Mouse (Mus musculus) gonadal fat pad, adult 2 months (tissue): ENCODE data around the gene Dmwd. TPM values are rescaled to one million over a fixed set of nuclear protein-coding genes. Genes with fewer than 3 reads are reported as not detected.

Experiments
- polyA plus RNA-seq: library from polyadenylated mRNA; depleted of rRNA; stranded (reverse); fragments of >200 nt; gene quantifications from 2 replicates; pipeline ENCODE4 v1.2.3, GENCODE M21; 2012; rRNA removed

Dmwd gene
- polyA plus RNA-seq, 1 experiment, result 61.1 TPM

Other genes starting within 250 kb of the Dmwd start
- 7.5 and 9.1 TPM in 2 replicates for gene Mill2, start 236.3 kb upstream of the Dmwd start, polyA plus RNA-seq
- gene Pglyrp1, start 204.9 kb upstream of the Dmwd start, polyA plus RNA-seq, result 6.2 and 7.1 TPM in 2 replicates
- gene Ccdc61, start 165.8 kb upstream of the Dmwd start, polyA plus RNA-seq, result 20.1 and 23.2 TPM in 2 replicates
- 1.3 and 2.1 TPM in 2 replicates for gene Nova2, start 150.3 kb upstream of the Dmwd start, polyA plus RNA-seq
- not detected in 2 replicates for gene Nanos2, start 88.8 kb upstream of the Dmwd start, polyA plus RNA-seq
- 3.4 and 5.6 TPM in 2 replicates for gene Mypop, start 85.0 kb upstream of the Dmwd start, polyA plus RNA-seq
- 19.4 and 26.1 TPM in 2 replicates for gene Irf2bp1, start 72.2 kb upstream of the Dmwd start, polyA plus RNA-seq
- 0.07 and 0.09 TPM in 2 replicates for gene Foxa3, start 52.7 kb upstream of the Dmwd start, polyA plus RNA-seq
- gene Sympk, start 51.9 kb upstream of the Dmwd start, polyA plus RNA-seq, result 65.9 and 73.5 TPM in 2 replicates
- 0.38 and 0.76 TPM in 2 replicates for gene Rsph6a, start 21.5 kb upstream of the Dmwd start, polyA plus RNA-seq
- 234 and 248 TPM in 2 replicates for gene Dmpk, start 7.6 kb downstream of the Dmwd start, polyA plus RNA-seq
- gene Six5, start 18.4 kb downstream of the Dmwd start, polyA plus RNA-seq, result 33.2 and 35.6 TPM in 2 replicates
- 0.13 and 0.19 TPM in 2 replicates for gene Gm4969, start 42.1 kb downstream of the Dmwd start, polyA plus RNA-seq
- gene Fbxo46, start 43.6 kb downstream of the Dmwd start, polyA plus RNA-seq, result 7.9 and 9.3 TPM in 2 replicates
- 14.9 and 19.4 TPM in 2 replicates for gene Qpctl, start 73.1 kb downstream of the Dmwd start, polyA plus RNA-seq
- 30.6 and 37.8 TPM in 2 replicates for gene Snrpd2, start 73.5 kb downstream of the Dmwd start, polyA plus RNA-seq
- gene Gipr, start 89.9 kb downstream of the Dmwd start, polyA plus RNA-seq, result 2.6 and 3.9 TPM in 2 replicates
- 47.5 and 48.5 TPM in 2 replicates for gene Eml2, start 100.2 kb downstream of the Dmwd start, polyA plus RNA-seq
- gene Gpr4, start 136.3 kb downstream of the Dmwd start, polyA plus RNA-seq, result 13.3 and 15.3 TPM in 2 replicates
- 30.2 and 38.1 TPM in 2 replicates for gene Opa3, start 152.1 kb downstream of the Dmwd start, polyA plus RNA-seq
- gene Vasp, start 195.6 kb downstream of the Dmwd start, polyA plus RNA-seq, result 61.0 and 82.5 TPM in 2 replicates
- gene Ppm1n, start 203.8 kb downstream of the Dmwd start, polyA plus RNA-seq, result not detected in 2 replicates
- gene Rtn2, start 206.4 kb downstream of the Dmwd start, polyA plus RNA-seq, result 30.6 and 59.5 TPM in 2 replicates
- gene Fosb, start 233.8 kb downstream of the Dmwd start, polyA plus RNA-seq, result 0.89 and 1.1 TPM in 2 replicates